Mouse (Mus musculus): ENCODE data around the gene Nfam1. TPM values are rescaled to one million over a fixed set of nuclear protein-coding genes. Genes with fewer than 3 reads are reported as not detected.
A peak's percentile ranks its signal among the peaks of the same experiment; 100 is the strongest.
"Not testable (repeated sequence)": the region's sequence is repeated elsewhere in the genome, so short reads cannot be mapped to it uniquely, and the experiment has no call there.

The Nfam1 gene
- polyA plus RNA-seq, 1 experiment: 19.3 TPM

DNA sequence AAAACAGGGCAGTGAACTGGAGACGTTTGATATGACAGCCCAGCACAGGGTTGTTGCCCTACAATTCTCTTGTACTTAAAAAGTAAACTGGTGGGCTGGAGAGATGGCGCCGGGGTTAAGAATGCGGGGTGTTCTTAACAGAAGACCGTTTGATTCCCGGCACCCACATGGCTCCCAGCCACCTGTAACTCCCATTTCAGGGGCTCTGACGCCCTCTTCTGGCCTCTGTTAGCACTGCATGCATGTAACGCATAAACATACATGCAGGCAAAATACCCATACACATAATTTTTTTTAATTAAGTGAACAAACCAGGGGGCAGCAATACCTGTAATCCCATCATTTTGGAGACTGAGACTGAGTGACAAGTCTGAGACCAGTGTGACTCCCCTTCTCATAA is 24.4 kb upstream of the Nfam1 start:
- WGBS: 74% methylated on average over 8 of the region's 8 CpGs
- Histone ChIP-seq H3K4me1 (ENCODE audit: control insufficient read depth, insufficient read depth, low read length) (no peaks in the 10 kb centered on the region), H3K4me3 (replicated peaks; ENCODE audit: extremely low read depth, low read depth, low read length) (no peak overlapping the region)
- TF ChIP-seq POLR2A (IDR thresholded peaks at IDR 0.05; ENCODE audit: borderline replicate concordance, extremely low read depth, low read depth, low read length): no peak
- no peak for TF ChIP-seq CTCF (IDR thresholded peaks at IDR 0.05; ENCODE audit: insufficient read depth, low read length)
- DNase-seq: no peak

DNA sequence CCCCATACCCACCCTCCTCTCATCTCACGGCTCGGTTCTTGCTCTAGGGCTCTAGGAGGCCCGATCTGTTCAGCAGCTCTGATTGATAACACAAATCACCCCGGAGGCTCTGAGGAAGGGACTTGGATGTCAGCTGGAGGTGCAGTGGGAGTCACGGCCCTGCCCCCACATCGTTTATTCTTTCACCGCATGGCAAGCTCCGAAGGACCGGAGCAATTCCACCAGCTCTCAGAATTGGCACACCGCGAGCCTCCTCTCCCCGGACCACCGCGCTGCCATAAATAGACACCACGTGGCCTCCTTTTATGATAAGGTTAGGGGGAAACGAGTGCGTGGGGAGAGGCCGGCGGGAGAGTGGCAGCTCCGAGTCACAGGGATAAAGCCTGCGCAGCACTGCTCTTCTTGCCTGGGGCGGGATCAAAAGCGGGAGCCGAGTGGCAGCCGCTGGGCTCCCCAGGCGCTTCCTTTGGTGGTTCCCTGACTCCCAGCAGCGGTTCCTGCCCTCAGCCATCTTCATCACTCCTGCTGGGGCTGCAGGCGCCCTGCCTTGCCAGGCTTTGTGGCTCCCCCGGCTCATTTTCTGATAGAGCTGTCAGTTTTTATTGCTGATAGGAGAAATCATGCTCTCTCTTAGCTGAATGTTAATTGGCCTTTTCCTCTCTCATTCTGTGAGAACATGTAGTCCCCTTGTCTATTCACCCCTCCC is 23.4 kb upstream of the Nfam1 start:
- TF ChIP-seq POLR2A (IDR thresholded peaks at IDR 0.05; ENCODE audit: borderline replicate concordance, extremely low read depth, low read depth, low read length): no peak
- TF ChIP-seq CTCF (IDR thresholded peaks at IDR 0.05; ENCODE audit: insufficient read depth, low read length): no peak
- WGBS: 2% methylated on average over 29 of the region's 29 CpGs
- DNase-seq: no peak
- Histone ChIP-seq H3K4me3 (replicated peaks; ENCODE audit: extremely low read depth, low read depth, low read length) (no peak overlapping the region), H3K4me1 (ENCODE audit: control insufficient read depth, insufficient read depth, low read length) (no peaks in the 10 kb centered on the region)

DNA sequence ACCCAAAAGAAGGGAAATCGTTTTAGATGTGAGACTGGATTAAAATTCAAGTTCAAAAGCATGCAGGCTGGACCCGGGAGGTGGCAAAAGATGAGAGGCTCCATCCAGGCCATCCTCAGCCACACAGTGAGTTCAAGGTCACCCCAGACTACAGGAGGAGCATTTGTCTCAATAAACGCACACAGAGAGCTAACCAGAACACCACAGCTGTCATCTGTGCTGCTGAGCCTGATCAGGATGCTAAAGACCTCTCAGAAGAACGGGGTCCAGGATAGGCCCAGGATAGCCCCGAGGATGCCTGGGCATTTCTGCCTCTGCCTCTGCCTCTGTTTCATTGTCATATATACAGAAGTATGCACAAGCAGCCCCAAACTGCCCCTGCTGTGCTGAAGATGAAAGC is 22.5 kb upstream of the Nfam1 start:
- WGBS: 52% methylated on average over 5 of the region's 5 CpGs
- DNase-seq: no peak
- H3K4me1 ChIP-seq (ENCODE audit: control insufficient read depth, insufficient read depth, low read length): no peaks in the 10 kb centered on the region
- no peak for TF ChIP-seq CTCF (IDR thresholded peaks at IDR 0.05; ENCODE audit: insufficient read depth, low read length)
- TF ChIP-seq POLR2A (IDR thresholded peaks at IDR 0.05; ENCODE audit: borderline replicate concordance, extremely low read depth, low read depth, low read length): no peak
- H3K4me3 ChIP-seq (replicated peaks; ENCODE audit: extremely low read depth, low read depth, low read length): no peak overlapping the region

DNA sequence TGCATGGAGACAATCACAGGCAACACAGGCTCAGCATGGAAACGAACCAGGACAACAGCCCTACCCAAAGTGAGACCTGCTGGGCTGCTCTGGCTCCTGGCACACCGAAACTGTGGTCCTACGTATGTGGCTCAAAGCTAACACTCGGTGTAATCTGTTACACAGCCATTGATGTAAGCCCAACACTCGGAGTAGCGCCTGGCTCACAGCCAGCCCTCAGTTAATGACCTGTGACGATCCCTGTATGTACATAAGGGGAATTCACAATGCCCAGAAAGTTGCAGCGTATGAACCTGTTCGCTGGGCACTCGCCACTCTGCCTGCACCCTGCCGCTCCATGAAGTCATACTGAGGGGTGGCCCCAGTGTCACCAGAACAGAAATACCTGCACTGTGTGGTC is 20.2 kb upstream of the Nfam1 start:
- WGBS: 38% methylated on average over 11 of the region's 11 CpGs
- no peak for TF ChIP-seq CTCF (IDR thresholded peaks at IDR 0.05; ENCODE audit: insufficient read depth, low read length)
- TF ChIP-seq POLR2A (IDR thresholded peaks at IDR 0.05; ENCODE audit: borderline replicate concordance, extremely low read depth, low read depth, low read length): no peak
- no peak for DNase-seq
- H3K4me1 ChIP-seq (ENCODE audit: control insufficient read depth, insufficient read depth, low read length): no peaks in the 10 kb centered on the region
- no peak overlapping the region for H3K4me3 ChIP-seq (replicated peaks; ENCODE audit: extremely low read depth, low read depth, low read length)

DNA sequence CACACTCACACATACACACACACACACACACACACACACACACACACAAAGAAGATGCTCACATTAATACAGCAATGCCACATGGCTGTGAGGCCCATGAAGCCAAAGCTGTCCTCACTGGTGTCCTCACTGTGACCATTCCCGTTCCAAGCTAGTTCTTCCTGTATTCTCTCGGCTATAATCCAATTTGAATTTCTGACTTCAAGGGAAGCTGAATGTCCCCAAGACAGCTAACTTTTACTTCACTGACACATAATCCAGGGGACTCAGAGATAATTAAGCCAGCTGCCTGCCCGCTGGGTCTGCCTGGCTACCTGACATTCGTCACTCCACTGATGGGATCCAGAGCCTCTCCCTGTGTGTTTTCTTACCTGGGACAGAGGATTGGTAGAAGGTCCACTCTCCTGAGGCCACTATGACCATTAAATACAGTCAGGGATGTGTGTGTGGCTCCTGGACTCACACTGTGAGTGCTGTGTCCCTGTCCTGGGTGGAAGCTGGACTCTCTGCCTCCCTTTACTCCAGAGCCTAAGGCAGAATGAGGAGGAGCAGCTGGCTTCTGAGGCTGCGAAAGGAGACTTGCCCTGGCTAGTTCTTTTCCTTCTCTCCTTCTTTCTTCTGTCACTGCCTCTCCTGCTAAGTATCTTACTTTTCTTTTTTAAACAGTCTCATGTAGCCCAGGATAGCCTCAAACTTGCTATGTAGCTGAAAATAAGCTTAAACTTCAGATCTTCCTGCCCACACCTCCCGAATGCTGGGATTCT is 19.4 kb upstream of the Nfam1 start:
- Histone ChIP-seq H3K4me1 (ENCODE audit: control insufficient read depth, insufficient read depth, low read length) (no peaks in the 10 kb centered on the region), H3K4me3 (replicated peaks; ENCODE audit: extremely low read depth, low read depth, low read length) (no peak overlapping the region)
- no peak for DNase-seq
- TF ChIP-seq CTCF (IDR thresholded peaks at IDR 0.05; ENCODE audit: insufficient read depth, low read length) (no peak), POLR2A (IDR thresholded peaks at IDR 0.05; ENCODE audit: borderline replicate concordance, extremely low read depth, low read depth, low read length) (no peak)
- 76% methylated on average over 6 of the region's 6 CpGs for WGBS

DNA sequence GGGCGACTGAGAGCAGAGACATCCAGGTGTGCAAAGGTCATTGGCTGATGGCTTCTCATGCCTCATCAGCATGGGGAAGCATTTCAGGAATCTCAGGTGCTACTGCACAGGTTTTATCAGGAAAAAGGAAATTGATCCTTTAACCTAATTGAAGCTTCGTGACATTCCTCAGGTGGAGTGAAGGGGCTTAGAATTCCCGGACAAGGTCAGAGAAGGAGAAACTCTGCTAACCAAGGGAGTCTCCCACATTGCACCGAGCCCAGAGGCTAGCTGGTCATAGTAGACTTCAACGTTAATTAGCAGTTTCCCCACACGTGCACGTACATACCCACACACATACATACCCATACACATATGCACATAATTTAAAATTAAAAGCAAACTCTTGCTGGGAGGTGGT is 13.6 kb upstream of the Nfam1 start:
- TF ChIP-seq POLR2A (IDR thresholded peaks at IDR 0.05; ENCODE audit: borderline replicate concordance, extremely low read depth, low read depth, low read length) (no peak), CTCF (IDR thresholded peaks at IDR 0.05; ENCODE audit: insufficient read depth, low read length) (no peak)
- 83% methylated on average over 7 of the region's 7 CpGs for WGBS
- H3K4me1 ChIP-seq (ENCODE audit: control insufficient read depth, insufficient read depth, low read length): no peaks in the 10 kb centered on the region

DNA sequence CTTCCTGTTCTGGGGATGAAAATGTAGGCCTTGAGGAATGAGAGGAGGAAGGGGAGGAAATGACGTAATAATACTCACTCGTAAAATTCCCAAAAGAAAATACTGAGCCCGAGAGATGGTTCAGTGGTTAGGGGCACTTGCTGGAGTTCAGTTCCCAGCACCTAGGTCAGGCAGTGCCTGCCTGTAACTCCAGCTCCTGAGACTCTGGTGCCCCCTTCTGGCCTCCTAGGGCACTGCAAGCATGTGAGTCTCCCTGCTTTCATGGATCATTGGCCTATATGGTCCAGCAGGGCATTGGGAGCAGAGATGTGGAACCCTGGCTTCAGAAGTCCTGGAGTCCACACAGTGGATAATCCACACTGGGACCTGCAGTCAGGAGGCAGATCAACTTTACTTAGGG is 13.2 kb upstream of the Nfam1 start:
- TF ChIP-seq CTCF (IDR thresholded peaks at IDR 0.05; ENCODE audit: insufficient read depth, low read length) (peak; percentile 20; the same call in 1 of the 2 replicates), POLR2A (IDR thresholded peaks at IDR 0.05; ENCODE audit: borderline replicate concordance, extremely low read depth, low read depth, low read length) (no peak)
- Histone ChIP-seq H3K4me1 (ENCODE audit: control insufficient read depth, insufficient read depth, low read length) (no peaks in the 10 kb centered on the region), H3K4me3 (replicated peaks; ENCODE audit: extremely low read depth, low read depth, low read length) (no peak overlapping the region)
- WGBS: 84% methylated on average over 3 of the region's 3 CpGs
- DNase-seq: no peak

More for the DNA sequence above, 13.6 kb upstream of the Nfam1 start:
- H3K4me3 ChIP-seq (replicated peaks; ENCODE audit: extremely low read depth, low read depth, low read length): no peak overlapping the region
- no peak for DNase-seq

DNA sequence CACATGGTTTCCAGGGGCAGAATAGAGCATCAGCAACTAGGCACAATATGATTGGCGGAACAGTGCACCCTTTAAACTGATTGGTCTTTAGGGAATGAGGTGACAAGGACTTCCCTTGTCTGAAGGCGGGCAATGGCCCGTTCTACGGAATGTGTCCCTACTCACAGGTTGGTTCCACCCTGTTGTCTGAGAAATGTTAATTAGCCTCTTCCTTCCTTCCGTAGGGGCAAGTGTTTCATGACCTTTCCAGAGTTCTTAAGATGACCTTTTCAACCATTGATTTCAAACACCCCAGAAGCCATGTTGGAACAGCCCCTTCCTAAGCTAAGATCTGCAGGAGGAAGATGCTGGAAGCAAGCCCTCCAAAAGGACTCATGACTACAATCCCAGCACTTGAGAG is 12.5 kb upstream of the Nfam1 start:
- WGBS: 76% methylated on average over 5 of the region's 5 CpGs
- DNase-seq; H3K4me3 ChIP-seq (replicated peaks; ENCODE audit: extremely low read depth, low read depth, low read length); H3K4me1 ChIP-seq (ENCODE audit: control insufficient read depth, insufficient read depth, low read length): not testable (repeated sequence)

DNA sequence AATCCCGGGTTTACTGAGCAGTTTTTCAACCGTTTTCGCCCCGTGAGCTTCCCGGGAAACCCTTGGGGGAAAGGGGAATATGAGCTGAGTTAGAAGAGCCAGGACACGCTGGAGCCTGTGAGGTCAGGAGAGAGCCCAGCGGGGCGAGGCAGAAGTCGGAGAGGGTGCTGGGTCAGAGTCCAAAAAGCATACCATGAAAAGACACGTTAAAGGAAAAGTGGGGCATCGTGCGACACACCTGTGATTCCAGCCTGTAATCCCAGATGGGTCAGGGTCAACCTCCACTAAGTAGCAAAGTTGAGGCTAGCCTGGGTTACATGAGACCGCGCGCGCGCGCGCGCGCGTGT is 10.2 kb upstream of the Nfam1 start:
- no peak for DNase-seq
- H3K4me3 ChIP-seq (replicated peaks; ENCODE audit: extremely low read depth, low read depth, low read length): no peak overlapping the region
- 69% methylated on average over 22 of the region's 22 CpGs for WGBS
- no peaks in the 10 kb centered on the region for H3K4me1 ChIP-seq (ENCODE audit: control insufficient read depth, insufficient read depth, low read length)
- TF ChIP-seq POLR2A (IDR thresholded peaks at IDR 0.05; ENCODE audit: borderline replicate concordance, extremely low read depth, low read depth, low read length) (no peak), CTCF (IDR thresholded peaks at IDR 0.05; ENCODE audit: insufficient read depth, low read length) (no peak)
